Mouse (Mus musculus) bone marrow, adult 2 months (tissue): ENCODE measurements around the gene Cnot2. TPM values are rescaled to one million over a fixed set of nuclear protein-coding genes. Genes with fewer than 3 reads are reported as not detected.
"Not testable (repeated sequence)": the region's sequence is repeated elsewhere in the genome, so short reads cannot be mapped to it uniquely, and the experiment has no call there.

Experiments
- H3K27ac ChIP-seq: fragments of 200-500 bp; 2 replicates; pipeline ENCODE4 v1.5.1; 2012; ENCODE audit warnings: low read depth, mild to moderate bottlenecking, control low read depth, inconsistent platforms, low read length; ENCODE audit not compliant: control insufficient read depth, poor library complexity, insufficient read depth
- H3K4me1 ChIP-seq: fragments of 200-500 bp; 2 replicates; pipeline ENCODE4 v1.6.1; 2011; ENCODE audit warnings: low read length; ENCODE audit not compliant: control insufficient read depth, insufficient read depth
- H3K4me3 ChIP-seq: fragments of 200-500 bp; replicated peaks from 2 replicates; pipeline ENCODE3; 2011; ENCODE audit warnings: mild to moderate bottlenecking, low read depth, low read length, control low read depth; ENCODE audit not compliant: control insufficient read depth
- CTCF ChIP-seq: fragments of 200-500 bp; IDR thresholded peaks from 2 replicates; pipeline ENCODE4 v1.5.1; 2011; ENCODE audit warnings: low read length, control low read depth; ENCODE audit not compliant: control insufficient read depth, insufficient read depth
- POLR2A ChIP-seq: fragments of 200-500 bp; IDR thresholded peaks from 2 replicates; pipeline ENCODE4 v1.6.1; 2011; ENCODE audit warnings: low read depth, mild to moderate bottlenecking, control low read depth, low read length, borderline replicate concordance; ENCODE audit not compliant: control insufficient read depth
- WGBS: fragments of 180-500 bp; shearing (Covaris S2); methylation state at CpG from one replicate; pipeline ENCODE4 v1.1.7; 2018; 5-methylcytosine and 5-hydroxymethylcytosine counted together
- polyA plus RNA-seq: library from polyadenylated mRNA; stranded (reverse); fragments of >200 nt; gene quantifications from 2 replicates; pipeline ENCODE4 v1.2.4, GENCODE M21; 2011; ENCODE audit warnings: low replicate concordance; ENCODE audit not compliant: missing spikeins, insufficient read depth, insufficient read length

The Cnot2 gene
- polyA plus RNA-seq = 26.4 and 40.5 TPM in 2 replicates

- WGBS = 1% methylated on average over 47 of the region's 47 CpGs
- H3K4me1 ChIP-seq = peaks cover 2% of the 10 kb centered on the region; the same call in 1 of the 2 replicates
- TF ChIP-seq POLR2A (peak; percentile 80; the same call in 1 of the 2 replicates), CTCF (no peak)
Measured at GRCm38 (mm10) chr10:116581369-116581718, at the start of gene Cnot2. Gene Cnot2 (minus strand): TSS chr10:116581511.

DNA sequence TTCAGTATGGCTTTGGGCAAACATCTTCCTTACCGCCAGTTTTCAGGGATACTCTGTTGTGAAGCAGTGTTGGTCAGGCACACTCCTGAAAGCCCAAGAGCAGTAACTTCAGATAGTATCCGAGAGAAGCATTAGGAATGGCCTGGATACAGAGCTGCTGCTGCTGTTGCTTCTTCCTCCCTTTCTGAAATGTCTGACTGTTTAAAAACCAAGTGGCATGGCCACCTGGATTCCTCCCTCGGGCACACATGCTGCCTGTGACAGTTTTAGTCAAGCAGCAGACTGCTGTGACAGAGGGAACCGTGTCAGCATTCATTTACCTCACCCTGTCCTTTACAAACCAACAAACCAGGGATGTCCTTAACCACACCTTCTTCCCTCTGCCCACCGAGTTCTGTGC, 47.6 kb upstream of the Cnot2 start:
- H3K27ac ChIP-seq = no peak overlapping the region
- H3K4me1 ChIP-seq = no peaks in the 10 kb centered on the region
- H3K4me3 ChIP-seq = no peak overlapping the region
- no peak for TF ChIP-seq CTCF
- no peak for TF ChIP-seq POLR2A
- 77% methylated on average over 5 of the region's 5 CpGs for WGBS

More at GRCm38 (mm10) chr10:116581369-116581718, at the start of gene Cnot2:
- H3K4me3 ChIP-seq = peak within 1 kb of the TSS; percentile 80
- H3K27ac ChIP-seq = peak within 1 kb of the TSS; percentile 100

GRCm38 (mm10) chr10:116626009-116626408, 44.7 kb upstream of the Cnot2 start:
- Histone ChIP-seq H3K4me3 (no peak overlapping the region), H3K4me1 (no peaks in the 10 kb centered on the region), H3K27ac (no peak overlapping the region)
- TF ChIP-seq CTCF = no peak
- TF ChIP-seq POLR2A = no peak
- WGBS = 81% methylated on average over 1 of the region's 1 CpGs

DNA sequence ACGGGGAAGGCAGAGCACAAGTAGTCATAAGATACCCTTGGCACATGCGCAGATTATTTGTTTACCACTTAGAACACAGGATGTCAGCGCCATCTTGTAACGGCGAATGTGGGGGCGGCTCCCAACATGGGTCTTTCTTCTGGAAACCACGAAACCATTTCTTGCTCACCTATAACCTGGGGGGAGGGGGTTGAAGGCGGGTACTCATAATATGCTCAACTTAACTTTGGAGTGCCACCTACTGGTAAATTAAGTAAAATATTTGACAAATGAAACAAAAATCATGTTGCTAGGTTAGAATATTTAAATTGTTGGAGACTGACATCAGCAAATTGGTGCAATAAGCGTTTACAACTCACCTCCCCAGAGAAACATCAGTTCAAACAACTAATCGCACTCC, 31.9 kb upstream of the Cnot2 start:
- H3K4me1 ChIP-seq, H3K27ac ChIP-seq, H3K4me3 ChIP-seq: not testable (repeated sequence)
- 78% methylated on average over 9 of the region's 10 CpGs for WGBS

DNA sequence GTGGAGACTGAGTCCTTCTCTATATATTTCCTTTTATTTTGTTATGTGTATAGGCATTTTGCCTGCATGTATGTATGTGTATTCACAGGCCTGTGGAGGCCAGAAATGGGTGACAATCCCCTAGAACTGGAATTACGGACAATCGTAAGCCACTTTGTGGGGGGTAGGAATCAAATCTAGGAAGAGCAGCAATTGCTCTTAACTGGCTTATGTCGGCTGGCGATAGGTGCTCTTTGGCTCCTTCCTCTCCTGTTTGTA, 23.5 kb upstream of the Cnot2 start:
- WGBS = 93% methylated on average over 4 of the region's 4 CpGs
- TF ChIP-seq POLR2A = no peak
- no peak for TF ChIP-seq CTCF
- Histone ChIP-seq H3K4me3 (no peak overlapping the region), H3K27ac (no peak overlapping the region), H3K4me1 (no peaks in the 10 kb centered on the region)

DNA sequence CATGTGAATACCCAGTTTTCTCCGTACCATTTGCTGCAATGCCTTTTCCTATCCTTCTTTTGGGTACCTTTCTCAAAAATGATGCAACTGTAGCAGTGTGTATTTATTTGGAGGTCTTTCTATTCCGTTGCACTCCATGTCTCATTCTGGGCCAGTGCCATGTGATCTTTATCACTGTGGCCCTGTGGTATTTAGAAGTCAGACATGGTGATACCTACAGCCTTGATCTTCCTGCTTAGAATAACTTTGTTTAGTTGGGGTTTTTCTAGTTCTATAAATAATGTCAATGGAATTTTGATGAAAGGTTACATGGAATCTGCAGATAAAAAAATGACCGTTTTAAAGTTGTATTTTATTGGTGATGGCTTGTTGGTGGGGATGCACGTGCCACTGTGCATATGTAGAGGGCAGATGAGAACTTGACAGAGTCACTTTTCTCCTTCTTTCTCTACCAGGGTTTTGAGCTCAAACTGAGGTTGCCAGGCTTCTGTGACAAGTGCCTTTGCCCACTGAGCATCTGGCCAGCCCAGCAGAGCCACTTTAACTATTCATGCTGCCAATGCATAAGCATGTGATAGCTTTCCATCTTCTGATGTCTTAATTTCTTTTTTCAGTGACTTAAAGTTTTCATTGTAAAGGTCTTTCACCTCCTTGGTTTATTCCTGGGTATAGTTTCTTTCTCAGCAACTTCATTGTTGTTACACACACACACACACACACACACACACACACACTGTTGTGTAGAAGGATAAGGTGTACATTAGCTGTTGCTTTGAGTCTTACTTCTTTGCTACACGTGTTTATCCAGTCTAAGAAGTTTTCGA, 23.0 kb upstream of the Cnot2 start:
- no peak for TF ChIP-seq CTCF
- TF ChIP-seq POLR2A = no peak
- Histone ChIP-seq H3K27ac (no peak overlapping the region), H3K4me3 (no peak overlapping the region), H3K4me1 (no peaks in the 10 kb centered on the region)
- WGBS = 80% methylated on average over 6 of the region's 6 CpGs

DNA sequence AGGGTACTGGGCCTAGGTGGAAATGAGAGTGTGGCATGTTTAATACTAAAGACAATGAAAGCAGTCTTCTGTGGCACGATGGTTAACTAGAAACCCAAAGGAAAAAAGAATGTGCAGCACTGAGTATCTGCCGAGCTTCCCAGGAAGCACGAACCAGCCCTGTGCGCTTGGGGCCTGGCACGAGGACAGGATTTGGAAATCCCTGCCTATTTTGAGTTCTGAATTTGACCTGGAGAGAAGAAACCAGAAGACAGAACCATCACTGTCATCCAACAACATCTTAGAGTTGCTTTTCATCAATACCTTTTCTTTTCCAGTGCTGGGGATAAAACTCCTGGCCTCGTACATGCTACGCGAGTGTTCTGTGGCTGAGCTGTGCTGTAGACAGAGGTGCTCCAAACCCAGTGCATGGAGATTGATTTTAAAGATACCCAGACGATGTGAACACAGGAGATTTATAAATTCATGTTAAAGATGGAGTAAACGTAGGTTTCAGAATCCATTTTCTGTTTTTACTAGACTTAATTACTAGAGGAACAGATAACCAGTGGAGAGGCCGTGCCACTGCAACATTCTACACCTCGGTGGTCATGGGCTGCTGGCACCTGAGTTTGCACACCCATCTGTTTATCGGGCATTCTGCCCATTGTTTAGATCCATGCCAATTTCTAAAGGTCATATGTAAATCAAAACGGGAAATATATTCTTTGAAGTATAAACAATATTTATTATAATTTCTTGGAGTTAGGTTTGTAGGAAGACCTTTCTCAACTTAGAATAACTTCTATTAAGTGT, 17.9 kb upstream of the Cnot2 start:
- no peak overlapping the region for H3K27ac ChIP-seq
- no peak overlapping the region for H3K4me3 ChIP-seq
- 84% methylated on average over 14 of the region's 14 CpGs for WGBS
- no peaks in the 10 kb centered on the region for H3K4me1 ChIP-seq
- TF ChIP-seq CTCF (no peak), POLR2A (no peak)

GRCm38 (mm10) chr10:116582738-116583137, 1.4 kb upstream of the Cnot2 start:
- Histone ChIP-seq H3K27ac (no peak overlapping the region), H3K4me3 (peak overlapping the region; percentile 39), H3K4me1 (peaks cover 2% of the 10 kb centered on the region; the same call in 1 of the 2 replicates)
- TF ChIP-seq CTCF (no peak), POLR2A (no peak)
- under 1% methylated on average over 6 of the region's 6 CpGs for WGBS
